Mouse (Mus musculus): Measurements from ENCODE around the gene Plekhf1.
A peak's percentile ranks its signal among the peaks of the same experiment; 100 is the strongest.

The Plekhf1 gene

DNA sequence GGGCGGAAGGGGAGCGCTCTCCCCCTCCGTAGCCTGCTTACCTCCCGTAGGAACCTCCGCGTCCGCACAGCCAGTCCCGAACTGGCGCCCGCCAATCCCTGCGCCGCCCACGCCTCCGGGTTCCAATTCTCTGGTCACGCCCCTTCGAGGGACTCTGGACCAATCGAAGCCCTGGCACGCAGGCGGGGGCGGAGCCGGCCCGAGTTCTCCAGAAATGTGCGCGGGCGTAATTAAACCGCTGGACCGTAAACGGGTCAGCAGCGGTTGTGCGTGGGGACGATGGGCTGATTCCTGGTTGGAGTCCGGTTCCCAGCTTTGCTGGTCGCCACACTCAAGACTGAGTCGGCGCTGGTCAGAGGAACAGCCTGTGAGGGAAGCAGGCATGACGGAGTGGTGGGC lies at the start of gene Plekhf1:
Gene Plekhf1, minus strand, starts transcription at position 117 of the 399 bp plus-strand sequence.
- DNase-seq (ENCODE audit: low read depth, low spot score): peak; percentile 98

- no peak for DNase-seq (ENCODE audit: low read depth, low spot score)
Measured at GRCm38 (mm10) chr7:38272551-38272950, 44.7 kb upstream of the Plekhf1 start.

DNA sequence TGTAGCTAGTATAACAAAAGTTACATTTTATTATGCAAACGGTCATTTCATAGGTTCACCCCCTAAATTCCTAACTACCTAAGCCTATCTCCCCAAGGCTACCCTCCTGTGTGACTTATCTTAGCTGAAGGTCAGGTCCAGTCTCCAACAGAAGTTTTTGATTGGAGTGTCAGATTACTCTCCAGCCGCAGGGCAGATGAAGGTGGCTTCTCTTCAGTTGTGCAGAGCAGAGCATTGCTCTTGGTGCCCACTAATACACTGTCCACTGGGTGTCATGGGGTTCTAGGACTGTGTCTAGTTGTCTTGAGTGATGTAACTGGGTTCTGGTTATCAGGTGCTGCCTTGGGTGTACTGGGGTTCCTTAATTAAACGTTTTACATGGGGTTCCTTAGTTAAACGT lies 44.0 kb upstream of the Plekhf1 start:
- no peak for DNase-seq (ENCODE audit: low read depth, low spot score)

GRCm38 (mm10) chr7:38271511-38271811 lies 43.6 kb upstream of the Plekhf1 start:
- no peak for DNase-seq (ENCODE audit: low read depth, low spot score)

DNA sequence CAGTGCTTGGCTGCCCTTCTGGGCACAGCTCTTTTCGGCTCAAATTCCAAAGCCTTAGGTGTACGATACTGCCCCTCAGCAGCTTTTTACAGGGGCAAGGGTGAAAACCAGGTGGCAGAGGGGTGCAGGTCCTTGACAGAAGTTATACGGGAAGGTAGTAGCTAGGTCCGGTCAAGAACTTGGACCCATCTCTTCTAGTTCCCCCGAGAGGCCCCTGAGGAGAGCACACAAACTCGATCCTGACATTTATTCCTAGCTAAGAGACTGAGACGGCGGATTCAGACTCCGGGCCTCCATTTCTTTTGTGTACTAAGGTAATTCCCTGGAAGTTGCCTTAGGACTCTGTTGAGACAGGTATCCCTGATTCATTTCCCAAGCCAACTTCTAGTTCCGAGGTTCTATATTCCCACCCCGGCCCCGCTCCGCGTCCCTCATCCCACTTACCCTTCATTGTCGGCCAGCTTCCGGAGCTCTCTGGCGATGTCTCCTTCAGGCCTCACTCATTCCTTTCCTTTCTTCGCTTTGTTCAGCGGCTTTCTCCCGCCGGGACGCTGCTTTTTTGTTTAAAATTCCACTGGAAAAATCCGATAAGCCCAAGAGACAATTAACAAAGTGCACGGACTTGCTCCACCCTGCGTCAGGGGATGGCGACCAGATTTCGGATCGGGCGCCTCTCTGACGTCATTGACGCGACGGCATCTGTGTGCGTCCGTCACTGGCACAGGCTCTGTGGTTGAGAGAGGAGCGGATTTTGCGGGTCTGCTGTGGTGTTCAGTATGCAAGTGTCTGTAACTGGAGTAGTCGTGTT lies 43.1 kb upstream of the Plekhf1 start, which contains the start of gene Pop4:
Gene Pop4, minus strand, starts transcription at position 721 of the 808 bp plus-strand sequence.
- peak; percentile 94 for DNase-seq (ENCODE audit: low read depth, low spot score)

DNA sequence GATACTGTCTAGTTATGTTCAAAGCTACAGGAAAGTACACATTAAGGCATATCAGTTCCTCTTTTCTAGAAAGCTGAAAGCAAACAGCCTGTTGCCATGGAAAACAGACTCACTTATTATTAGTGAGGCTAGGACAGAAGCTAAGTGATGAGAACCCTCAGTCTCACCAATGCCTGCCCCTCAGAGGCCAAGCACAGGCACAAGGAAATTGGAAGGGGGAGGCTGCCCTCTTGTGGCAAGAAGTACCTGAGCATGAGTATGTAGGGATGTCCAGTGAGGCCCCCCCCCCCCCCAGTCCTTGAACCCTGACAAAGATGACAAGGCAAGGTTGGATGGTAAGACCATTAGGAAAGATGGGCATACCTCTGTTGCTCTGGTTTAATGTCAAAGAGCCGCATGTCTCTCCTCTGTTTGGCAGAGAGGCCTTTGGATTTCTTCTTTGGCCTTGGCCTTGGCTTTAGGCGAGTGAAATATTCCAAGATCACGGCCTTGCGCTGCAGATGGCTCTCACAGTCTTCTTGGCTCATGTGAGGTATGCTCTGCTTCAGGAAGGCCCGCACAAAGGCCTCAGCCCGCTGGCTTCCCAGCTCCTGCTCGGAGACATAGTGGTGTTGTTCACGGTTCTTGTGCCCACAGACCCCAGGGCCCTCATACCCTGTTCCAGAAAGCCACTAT lies 39.3 kb upstream of the Plekhf1 start:
- DNase-seq (ENCODE audit: low read depth, low spot score): peak; percentile 76

GRCm38 (mm10) chr7:38262406-38262805 lies 34.6 kb upstream of the Plekhf1 start:
- no peak for DNase-seq (ENCODE audit: low read depth, low spot score)

DNA sequence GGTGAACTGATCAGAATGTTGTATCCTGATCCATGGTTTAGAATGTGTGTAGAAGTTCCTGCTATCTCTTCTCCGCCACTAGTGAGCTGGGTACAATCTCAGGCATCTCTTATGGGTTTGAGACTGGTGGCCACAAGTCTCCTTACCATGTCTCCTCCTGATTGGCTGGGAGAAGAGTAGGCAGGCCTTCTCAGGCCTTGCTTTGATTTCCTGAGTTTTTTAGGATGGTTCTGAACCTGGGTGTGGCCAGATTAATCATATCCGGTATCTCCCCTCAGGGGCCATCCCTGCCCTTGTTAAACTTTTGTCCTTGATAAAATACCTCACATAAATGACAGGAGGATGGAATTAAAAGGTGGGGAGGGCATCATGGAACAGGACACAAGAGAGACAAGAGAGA lies 31.8 kb upstream of the Plekhf1 start:
- DNase-seq (ENCODE audit: low read depth, low spot score): peak; percentile 60

DNA sequence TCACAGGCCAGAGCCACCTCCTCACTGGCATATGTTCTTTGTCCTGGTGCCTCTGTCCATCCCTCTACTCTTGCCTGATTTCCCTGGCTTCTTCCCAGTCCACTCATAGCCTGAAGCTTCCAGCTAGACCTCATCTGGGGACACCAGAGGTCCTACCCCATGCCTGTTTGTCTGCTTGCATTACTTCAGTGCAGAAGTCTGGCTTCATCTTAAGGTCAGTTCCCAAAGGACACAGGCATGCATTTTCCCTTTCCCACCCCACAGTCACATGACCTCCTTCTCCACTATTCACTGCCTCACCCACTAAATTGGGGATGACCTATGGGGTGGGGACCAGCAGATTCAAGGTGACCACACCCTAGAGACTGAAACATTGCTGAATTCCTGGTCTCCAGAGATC lies 25.6 kb upstream of the Plekhf1 start:
- DNase-seq (ENCODE audit: low read depth, low spot score): peak; percentile 63

DNA sequence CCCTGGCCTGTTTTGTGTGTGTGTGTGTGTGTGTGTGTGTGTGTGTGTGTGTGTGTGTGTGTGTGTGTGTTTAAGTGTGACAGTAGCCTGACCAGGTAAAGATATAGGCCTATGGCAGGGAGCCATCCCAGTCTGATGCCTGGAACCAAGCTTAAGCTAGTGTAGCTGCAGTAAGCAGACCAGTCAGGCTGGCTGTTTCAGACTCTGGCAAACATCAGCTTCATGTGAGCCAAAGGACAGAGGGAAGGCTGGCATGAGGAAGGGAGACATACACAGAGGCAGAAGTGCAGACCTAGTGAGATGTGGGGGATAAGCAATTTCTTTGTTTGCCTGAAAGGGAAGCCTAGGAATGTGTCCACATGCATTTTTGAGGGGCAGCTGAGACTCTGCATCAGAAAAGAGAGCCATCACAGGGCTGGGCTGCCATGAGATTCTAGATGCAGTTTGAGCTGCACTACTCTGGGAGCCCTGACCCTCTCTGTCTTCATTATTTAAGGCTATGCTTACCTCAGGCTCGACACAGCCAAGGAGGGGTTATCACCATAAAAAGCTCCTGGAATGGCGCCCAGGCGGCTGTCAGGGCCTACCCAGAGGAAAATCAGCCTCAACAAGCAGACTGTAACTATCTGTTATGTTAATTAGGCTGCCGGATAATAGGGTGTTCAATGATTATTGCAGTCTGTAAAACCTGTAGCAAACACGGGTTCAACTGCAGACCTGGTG lies 23.8 kb upstream of the Plekhf1 start:
- DNase-seq (ENCODE audit: low read depth, low spot score): peak; percentile 55

GRCm38 (mm10) chr7:38242417-38242816 lies 14.6 kb upstream of the Plekhf1 start:
- peak; percentile 85 for DNase-seq (ENCODE audit: low read depth, low spot score)

DNA sequence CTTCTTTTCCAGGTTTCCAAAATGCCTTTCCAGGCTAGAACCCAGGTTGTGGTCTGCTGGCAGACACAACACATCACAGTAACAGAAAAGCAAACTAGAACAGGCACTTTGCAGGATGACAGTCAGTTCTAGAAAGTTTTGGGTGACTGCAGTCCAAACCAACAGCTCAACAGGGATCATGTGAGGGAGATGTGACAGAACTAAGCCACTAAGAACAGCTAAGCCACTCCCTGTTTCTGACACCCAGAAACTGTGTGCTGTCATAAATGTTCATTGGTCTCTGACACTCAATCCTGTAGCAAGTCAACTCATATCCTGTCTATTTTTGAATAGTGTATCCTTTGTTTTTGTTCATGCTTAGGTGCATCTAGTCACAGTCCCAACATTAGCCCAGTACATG lies 9.3 kb upstream of the Plekhf1 start:
- DNase-seq (ENCODE audit: low read depth, low spot score): no peak

DNA sequence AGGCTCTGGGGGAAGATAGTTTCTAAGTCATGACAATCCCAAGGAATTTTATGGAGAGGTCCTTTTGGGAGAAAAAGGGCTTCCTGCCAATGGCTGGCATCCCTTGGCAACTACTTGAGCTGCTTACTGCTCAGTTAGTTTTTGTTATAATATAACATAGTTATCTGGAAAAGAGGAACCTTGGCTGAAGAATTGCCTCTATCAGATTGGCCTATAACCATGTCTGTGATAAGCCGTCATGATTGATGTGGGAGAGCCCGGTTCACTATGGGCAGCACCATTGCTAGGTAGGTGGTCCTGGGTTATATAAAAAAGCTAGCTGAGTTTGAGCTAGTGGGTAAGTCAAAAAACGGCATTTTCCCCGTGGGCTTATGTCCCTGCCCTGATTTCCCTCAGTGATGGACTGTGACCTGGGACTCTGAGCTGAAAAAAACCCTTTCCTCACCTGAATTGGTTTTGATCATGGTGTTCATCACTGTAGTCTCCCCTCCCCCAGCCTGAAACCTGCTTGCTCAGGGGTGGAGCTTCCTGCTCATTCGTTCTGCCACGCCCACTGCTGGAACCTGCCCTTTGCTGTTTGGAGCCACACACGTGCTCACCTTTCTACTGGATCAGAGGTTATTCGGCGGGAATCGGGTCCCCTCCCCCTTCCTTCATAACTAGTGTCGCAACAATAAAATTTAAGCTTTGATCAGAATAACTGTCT lies 8.7 kb upstream of the Plekhf1 start:
- peak; percentile 40 for DNase-seq (ENCODE audit: low read depth, low spot score)

- peak; percentile 73 for DNase-seq (ENCODE audit: low read depth, low spot score)
Measured at GRCm38 (mm10) chr7:38230285-38230684, 2.5 kb upstream of the Plekhf1 start.

DNA sequence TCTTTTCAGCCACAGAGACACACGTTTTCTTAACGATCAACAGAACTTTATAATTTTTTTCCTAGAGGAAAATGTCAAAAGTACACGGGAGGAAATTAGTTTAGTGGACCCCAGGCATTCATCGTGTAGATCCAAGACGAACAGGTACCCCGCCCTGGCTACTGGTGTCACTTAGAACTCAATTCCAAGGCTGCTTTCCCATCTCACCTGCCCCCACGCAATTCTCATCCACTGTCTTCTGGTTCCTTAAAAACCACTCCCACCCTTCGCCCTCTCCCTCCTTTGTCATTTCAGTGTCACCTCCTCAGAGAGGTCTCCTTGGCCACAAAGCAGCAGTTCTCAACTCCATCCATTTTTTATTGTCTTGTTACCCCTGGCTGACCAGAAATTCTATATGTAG lies 513 bp upstream of the Plekhf1 start:
- DNase-seq (ENCODE audit: low read depth, low spot score): no peak

- peak; percentile 96 for DNase-seq (ENCODE audit: low read depth, low spot score)
Measured at GRCm38 (mm10) chr7:38227181-38227899, 476 bp downstream of the Plekhf1 start.

GRCm38 (mm10) chr7:38226226-38226625 lies 1.6 kb downstream of the Plekhf1 start:
- no peak for DNase-seq (ENCODE audit: low read depth, low spot score)

DNA sequence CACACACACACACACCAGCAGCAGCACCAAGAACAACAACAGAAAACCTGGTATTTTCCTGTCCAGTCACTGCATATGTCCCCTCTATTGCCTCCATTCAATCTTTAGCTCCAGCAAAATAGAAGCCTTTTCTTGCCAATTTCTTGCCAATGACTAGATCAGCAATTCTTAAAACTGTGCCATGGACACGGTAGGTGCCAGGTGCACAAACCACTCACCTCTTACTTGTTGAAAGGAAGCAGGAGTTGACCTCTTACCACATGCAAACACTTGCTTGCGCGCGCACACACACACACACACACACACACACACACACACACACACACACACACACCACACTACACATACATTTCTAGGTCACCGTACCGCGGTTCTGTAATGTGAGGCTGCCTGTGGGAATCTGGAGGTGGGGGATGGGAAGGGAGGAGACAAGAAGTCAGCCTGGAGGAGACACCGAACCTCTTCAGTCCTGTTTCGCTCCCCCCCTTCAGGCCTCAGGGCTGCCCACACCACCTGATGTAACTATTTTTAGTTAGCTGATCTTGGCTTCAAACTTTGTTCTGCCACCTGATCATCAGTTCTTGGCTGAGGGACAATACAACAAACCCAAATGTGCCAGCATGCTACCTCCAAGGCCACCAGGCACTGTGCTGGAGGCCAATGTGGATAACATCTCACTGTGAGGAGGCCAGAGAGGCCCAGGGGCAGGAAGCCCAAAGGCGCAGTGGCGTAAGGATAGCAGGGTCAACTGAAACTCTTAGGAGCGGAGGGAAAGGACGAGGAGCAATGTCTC lies 3.0 kb downstream of the Plekhf1 start:
- no peak for DNase-seq (ENCODE audit: low read depth, low spot score)

GRCm38 (mm10) chr7:38220866-38221265 lies 7.0 kb downstream of the Plekhf1 start:
- no peak for DNase-seq (ENCODE audit: low read depth, low spot score)

GRCm38 (mm10) chr7:38219526-38219925 lies 8.3 kb downstream of the Plekhf1 start:
- no peak for DNase-seq (ENCODE audit: low read depth, low spot score)
